Mouse (Mus musculus): ENCODE results near the gene Myo19. TPM values are rescaled to one million over a fixed set of nuclear protein-coding genes. Genes with fewer than 3 reads are reported as not detected.

Myo19 gene
- total RNA-seq, 2 experiments from 2014 or later: 10.5 to 10.9 TPM

GRCm38 (mm10) chr11:84882346-84882745 is 2.4 kb downstream of the Myo19 start:
- no peak for DNase-seq
- intact Hi-C loops (cut with DNase I): no loop called here

GRCm38 (mm10) chr11:84885238-84885637 is 5.3 kb downstream of the Myo19 start:
- DNase-seq: no peak
- intact Hi-C loops (cut with DNase I): no loop called here

GRCm38 (mm10) chr11:84886236-84886635 is 6.3 kb downstream of the Myo19 start:
- DNase-seq: no peak
- intact Hi-C loops (cut with DNase I): no loop called here

- DNase-seq: no peak
- intact Hi-C loops (cut with DNase I): no loop called here
Observed at GRCm38 (mm10) chr11:84886767-84887511, 7.0 kb downstream of the Myo19 start.

GRCm38 (mm10) chr11:84888025-84888424 is 8.1 kb downstream of the Myo19 start:
- intact Hi-C loops (cut with DNase I): no loop called here
- DNase-seq: no peak

GRCm38 (mm10) chr11:84889492-84889891 is 9.5 kb downstream of the Myo19 start:
- DNase-seq: no peak
- intact Hi-C loops (cut with DNase I): no loop called here

GRCm38 (mm10) chr11:84891705-84892104 is 11.8 kb downstream of the Myo19 start:
- intact Hi-C loops (cut with DNase I): loop anchor here (2.0 kb wide), 1 partner anchor 35 kb away; no protein-coding TSS in a partner anchor
- DNase-seq: no peak

GRCm38 (mm10) chr11:84893113-84893512 is 13.2 kb downstream of the Myo19 start:
- intact Hi-C loops (cut with DNase I): no loop called here
- DNase-seq: no peak

GRCm38 (mm10) chr11:84904597-84905144 is 24.7 kb downstream of the Myo19 start:
- intact Hi-C loops (cut with DNase I): no loop called here
- no peak for DNase-seq

- DNase-seq: no peak
- intact Hi-C loops (cut with DNase I): no loop called here
Observed at GRCm38 (mm10) chr11:84907081-84907480, 27.1 kb downstream of the Myo19 start.

GRCm38 (mm10) chr11:84908480-84908879 is 28.5 kb downstream of the Myo19 start:
- intact Hi-C loops (cut with DNase I): no loop called here
- no peak for DNase-seq

GRCm38 (mm10) chr11:84910411-84910810 is 30.5 kb downstream of the Myo19 start:
- intact Hi-C loops (cut with DNase I): loop anchor here (10.0 kb wide), 1 partner anchor 404 kb away; the partner anchor contains the start of gene Ppm1d

GRCm38 (mm10) chr11:84914673-84915072 is 34.7 kb downstream of the Myo19 start:
- DNase-seq: no peak
- intact Hi-C loops (cut with DNase I): loop anchor here (5.0 to 10.0 kb wide), 4 partner anchors 83 to 400 kb away; partner anchors contain the start of gene Ppm1d

More at GRCm38 (mm10) chr11:84910411-84910810, 30.5 kb downstream of the Myo19 start:
- DNase-seq: no peak

- peak; percentile 90 to 93 for DNase-seq
- intact Hi-C loops (cut with DNase I): loop anchor here (5.0 to 10.0 kb wide), 4 partner anchors 81 to 399 kb away; partner anchors contain the start of gene Ppm1d
Observed at GRCm38 (mm10) chr11:84916053-84916702, 36.2 kb downstream of the Myo19 start, which contains the start of gene Znhit3. Gene Znhit3, minus strand, starts transcription at chr11:84916366.

GRCm38 (mm10) chr11:84916703-84917300 is 36.9 kb downstream of the Myo19 start:
- DNase-seq: no peak
- intact Hi-C loops (cut with DNase I): loop anchor here (5.0 to 10.0 kb wide), 4 partner anchors 80 to 398 kb away; partner anchors contain the start of gene Ppm1d

- intact Hi-C loops (cut with DNase I): loop anchor here (1.0 to 10.0 kb wide), 5 partner anchors 60 to 396 kb away; partner anchors contain the start of gene Ppm1d
- peak; percentile 83 to 93 for DNase-seq
Observed at GRCm38 (mm10) chr11:84918425-84918824, 38.5 kb downstream of the Myo19 start.

GRCm38 (mm10) chr11:84919276-84919675 is 39.3 kb downstream of the Myo19 start:
- intact Hi-C loops (cut with DNase I): loop anchor here (5.0 to 10.0 kb wide), 4 partner anchors 78 to 396 kb away; partner anchors contain the start of gene Ppm1d
- DNase-seq: peak in 1 of 2 experiments; percentile 36

GRCm38 (mm10) chr11:84919951-84920350 is 40.0 kb downstream of the Myo19 start:
- intact Hi-C loops (cut with DNase I): loop anchor here (5.0 to 10.0 kb wide), 4 partner anchors 77 to 395 kb away; partner anchors contain the start of gene Ppm1d
- DNase-seq: no peak

- no peak for DNase-seq
- intact Hi-C loops (cut with DNase I): no loop called here
Observed at GRCm38 (mm10) chr11:84920981-84921380, 41.0 kb downstream of the Myo19 start.

- no peak for DNase-seq
- intact Hi-C loops (cut with DNase I): no loop called here
Observed at GRCm38 (mm10) chr11:84932261-84932660, 52.3 kb downstream of the Myo19 start.
